ENCODE assay signal across 30 mouse cellular contexts in the genomic region with DNA sequence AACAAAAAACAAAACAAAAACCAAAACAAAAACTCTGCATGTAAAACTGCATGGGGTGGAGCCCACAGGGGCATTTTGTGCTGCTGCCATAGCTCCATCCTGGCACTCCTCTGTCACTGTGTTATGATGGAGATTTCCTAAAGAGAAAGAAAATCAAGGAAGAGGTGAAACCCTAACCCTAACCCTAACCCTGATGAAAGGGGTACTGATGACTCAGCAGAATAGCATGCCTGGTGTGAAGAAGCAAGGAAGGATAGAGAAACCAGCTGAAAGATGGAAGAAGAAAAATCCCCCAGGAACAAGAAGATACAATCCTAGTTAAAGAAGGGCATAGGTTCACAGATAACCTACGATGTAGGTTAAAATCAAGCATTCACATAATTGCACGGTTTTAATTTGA.
"Had no signal": no experiment of that assay in that cellular context is flagged by ENCODE, and none has a peak within 500 bp of the region (broad histone marks: within the 10 kb centered on the region; RNA-seq: fewer than 3 reads in every experiment).

No protein-coding gene starts in this region.

- H3K9ac ChIP-seq: limb, embryonic 12.5 days; limb, embryonic 13.5 days; limb, embryonic 15.5 days; liver, embryonic 12.5 days; liver, embryonic 13.5 days; liver, embryonic 14.5 days; liver, embryonic 15.5 days; liver, postnatal 0 days; lung, embryonic 14.5 days; lung, embryonic 15.5 days; midbrain, embryonic 12.5 days; midbrain, embryonic 13.5 days; midbrain, embryonic 15.5 days; neural tube, embryonic 12.5 days had no signal

- H3K27ac ChIP-seq: limb, embryonic 10.5 days; limb, embryonic 12.5 days; limb, embryonic 13.5 days; limb, embryonic 15.5 days; liver, embryonic 12.5 days; liver, embryonic 13.5 days; liver, embryonic 14.5 days; liver, embryonic 15.5 days; lung, embryonic 15.5 days; macrophage; midbrain, embryonic 10.5 days; midbrain, embryonic 12.5 days; midbrain, embryonic 13.5 days; midbrain, embryonic 15.5 days; neural tube, embryonic 12.5 days had no signal

- DNase-seq: left cerebral cortex, postnatal 4 days; liver; liver, embryonic 13.5 days; liver, postnatal 0 days; lung, adult 18-20 months; lung, adult 2 months; lung, embryonic 14.5 days; lung, postnatal 10 days; lung, postnatal 14 days; lung, postnatal 36 days; lung, postnatal 4 days; midbrain, embryonic 14.5 days had no signal

- H3K27me3 ChIP-seq: limb, embryonic 12.5 days; limb, embryonic 13.5 days; limb, embryonic 15.5 days; liver, embryonic 12.5 days; liver, embryonic 13.5 days; liver, embryonic 15.5 days; lung, embryonic 15.5 days; megakaryocyte, embryonic 14.5 days; midbrain, embryonic 12.5 days; midbrain, embryonic 13.5 days; midbrain, embryonic 15.5 days; neural tube, embryonic 12.5 days had no signal

- H3K36me3 ChIP-seq: limb, embryonic 10.5 days; limb, embryonic 12.5 days; limb, embryonic 13.5 days; limb, embryonic 15.5 days; liver, embryonic 12.5 days; liver, embryonic 13.5 days; liver, embryonic 15.5 days; lung, embryonic 15.5 days; midbrain, embryonic 10.5 days; midbrain, embryonic 12.5 days; midbrain, embryonic 13.5 days; midbrain, embryonic 15.5 days; neural tube, embryonic 12.5 days had no signal

- H3K4me1 ChIP-seq: limb, embryonic 15.5 days; liver, embryonic 12.5 days; liver, embryonic 13.5 days; liver, embryonic 15.5 days; lung, embryonic 15.5 days; megakaryocyte, embryonic 14.5 days; midbrain, embryonic 10.5 days; midbrain, embryonic 12.5 days; midbrain, embryonic 13.5 days; midbrain, embryonic 15.5 days; neural tube, embryonic 12.5 days had no signal

- H3K4me3 ChIP-seq: limb, embryonic 10.5 days; limb, embryonic 12.5 days; limb, embryonic 13.5 days; limb, embryonic 15.5 days; liver, embryonic 12.5 days; liver, embryonic 13.5 days; liver, embryonic 15.5 days; lung, embryonic 15.5 days; megakaryocyte, embryonic 14.5 days; midbrain, embryonic 10.5 days; midbrain, embryonic 12.5 days; midbrain, embryonic 13.5 days; midbrain, embryonic 15.5 days; myocyte; neural tube, embryonic 12.5 days had no signal

- H3K9me3 ChIP-seq: limb, embryonic 10.5 days; limb, embryonic 12.5 days; limb, embryonic 13.5 days; limb, embryonic 15.5 days; liver, embryonic 12.5 days; liver, embryonic 13.5 days; liver, embryonic 15.5 days; lung, embryonic 15.5 days; midbrain, embryonic 10.5 days; midbrain, embryonic 12.5 days; midbrain, embryonic 13.5 days; midbrain, embryonic 15.5 days; neural tube, embryonic 12.5 days had no signal

- H3K4me2 ChIP-seq: limb, embryonic 12.5 days; limb, embryonic 13.5 days; limb, embryonic 15.5 days; liver, embryonic 11.5 days; liver, embryonic 12.5 days; liver, embryonic 13.5 days; liver, embryonic 15.5 days; lung, embryonic 14.5 days; lung, embryonic 15.5 days; midbrain, embryonic 11.5 days; midbrain, embryonic 12.5 days; midbrain, embryonic 13.5 days; midbrain, embryonic 15.5 days; neural tube, embryonic 12.5 days had no signal
